Mouse (Mus musculus) heart, adult 2 months (tissue): Measurements from ENCODE around the gene Cog5. TPM values are rescaled to one million over a fixed set of nuclear protein-coding genes. Genes with fewer than 3 reads are reported as not detected.

Experiments used
- DNase-seq, 2 experiments: peaks; one replicate each; pipeline ENCODE4 v3.0.0; 2021
- H3K27ac ChIP-seq: fragments of 200-600 bp; 2 replicates; pipeline ENCODE4 v1.8.1; 2022
- H3K27me3 ChIP-seq: fragments of 200-500 bp; 2 replicates; pipeline ENCODE4 v1.6.1; 2012; ENCODE audit warnings: mild to moderate bottlenecking, low read length, inconsistent platforms, mixed read lengths; ENCODE audit not compliant: control insufficient read depth, insufficient read depth
- H3K36me3 ChIP-seq: fragments of 200-500 bp; 2 replicates; pipeline ENCODE4 v1.6.1; 2012; ENCODE audit warnings: low read length, inconsistent platforms; ENCODE audit not compliant: control insufficient read depth, insufficient read depth
- H3K4me1 ChIP-seq: fragments of 200-500 bp; 2 replicates; pipeline ENCODE4 v1.6.1; 2011; ENCODE audit warnings: low read length; ENCODE audit not compliant: control insufficient read depth, insufficient read depth
- H3K4me3 ChIP-seq: fragments of 200-600 bp; 2 replicates; pipeline ENCODE4 v1.8.1; 2022
- H3K79me2 ChIP-seq: fragments of 200-500 bp; replicated peaks from 2 replicates; pipeline ENCODE4 v1.6.1; 2012; ENCODE audit warnings: mild to moderate bottlenecking, inconsistent platforms, low read length, moderate library complexity, mixed read lengths; ENCODE audit not compliant: control insufficient read depth, insufficient read depth
- H3K9ac ChIP-seq: fragments of 200-500 bp; 2 replicates; pipeline ENCODE4 v1.6.1; 2012; ENCODE audit warnings: low read depth, mild to moderate bottlenecking, control low read depth, inconsistent platforms, low read length, mixed read lengths
- CTCF ChIP-seq: fragments of 200-600 bp; IDR thresholded peaks from 2 replicates; pipeline ENCODE4 v1.8.1; 2022; ENCODE audit warnings: antibody characterized with exemption, mild to moderate bottlenecking, moderate library complexity
- EP300 ChIP-seq: fragments of 200-500 bp; IDR thresholded peaks from 2 replicates; pipeline ENCODE4 v1.6.1; 2011; ENCODE audit warnings: low read depth, low read length, control low read depth; ENCODE audit not compliant: insufficient read depth
- POLR2A ChIP-seq: fragments of 200-500 bp; IDR thresholded peaks from 2 replicates; pipeline ENCODE4 v1.6.1; 2011; ENCODE audit warnings: mild to moderate bottlenecking, low read depth, low read length, control low read depth; ENCODE audit not compliant: insufficient read depth
- WGBS: fragments of 180-500 bp; shearing (Covaris S2); methylation state at CpG from one replicate; pipeline ENCODE4 v1.1.7; 2018; 5-methylcytosine and 5-hydroxymethylcytosine counted together
- intact Hi-C: fragments of 180-260 bp; cut with DNase I; formaldehyde crosslinking; loops from one replicate; pipeline ENCODE4 v1.15.1; 2025
- polyA plus RNA-seq: library from polyadenylated mRNA; depleted of rRNA; stranded (reverse); fragments of >200 nt; gene quantifications from 2 replicates; pipeline ENCODE4 v1.2.3, GENCODE M21; 2012
- total RNA-seq, 2 experiments: library from RNA; stranded (reverse); gene quantifications; 2 replicates each; pipeline ENCODE4 v1.2.3; 2021

Gene Cog5
- total and polyA plus RNA-seq, 3 experiments: 24.7 to 58.3 (median 55.8) TPM

- TF ChIP-seq POLR2A: no peak
- no peak for TF ChIP-seq CTCF
- TF ChIP-seq EP300: no peak
- no peaks in the 10 kb centered on the region for H3K27me3 ChIP-seq
- intact Hi-C loops: loop anchor here (10.0 kb wide), 2 partner anchors 268 to 282 kb away; no protein-coding TSS in a partner anchor
- H3K4me3 ChIP-seq: no peak overlapping the region
- no peak for DNase-seq
- H3K27ac ChIP-seq: no peak overlapping the region
- H3K4me1 ChIP-seq: peaks cover 2% of the 10 kb centered on the region
- no peaks in the 10 kb centered on the region for H3K36me3 ChIP-seq
- H3K79me2 ChIP-seq: no peaks in the 10 kb centered on the region
- no peak overlapping the region for H3K9ac ChIP-seq
- WGBS: 88% methylated on average over 2 of the region's 2 CpGs
These were observed 2.2 kb downstream of the Cog5 start for GRCm38 (mm10) chr12:31656841-31657240.

- intact Hi-C loops: no loop called here
- no peaks in the 10 kb centered on the region for H3K4me1 ChIP-seq
- H3K79me2 ChIP-seq: no peaks in the 10 kb centered on the region
- TF ChIP-seq CTCF: no peak
- no peak for TF ChIP-seq POLR2A
- no peak for TF ChIP-seq EP300
- no peaks in the 10 kb centered on the region for H3K27me3 ChIP-seq
- no peaks in the 10 kb centered on the region for H3K36me3 ChIP-seq
- WGBS: 74% methylated on average over 6 of the region's 6 CpGs
- no peak overlapping the region for H3K9ac ChIP-seq
- DNase-seq: no peak
- H3K4me3 ChIP-seq: no peak overlapping the region
- H3K27ac ChIP-seq: no peak overlapping the region
These were observed 11.3 kb downstream of the Cog5 start for GRCm38 (mm10) chr12:31665999-31666398.

- H3K79me2 ChIP-seq: no peaks in the 10 kb centered on the region
- H3K27ac ChIP-seq: no peak overlapping the region
- no peaks in the 10 kb centered on the region for H3K36me3 ChIP-seq
- WGBS: 70% methylated on average over 3 of the region's 3 CpGs
- H3K27me3 ChIP-seq: no peaks in the 10 kb centered on the region
- H3K4me1 ChIP-seq: no peaks in the 10 kb centered on the region
- H3K9ac ChIP-seq: no peak overlapping the region
- H3K4me3 ChIP-seq: no peak overlapping the region
- intact Hi-C loops: no loop called here
- DNase-seq: no peak
- TF ChIP-seq CTCF (no peak), EP300 (no peak), POLR2A (no peak)
These were observed 12.5 kb downstream of the Cog5 start for GRCm38 (mm10) chr12:31667187-31667586.

GRCm38 (mm10) chr12:31686679-31687078, 32.0 kb downstream of the Cog5 start:
- DNase-seq: no peak
- WGBS: 98% methylated on average over 3 of the region's 3 CpGs
- no peaks in the 10 kb centered on the region for H3K79me2 ChIP-seq
- H3K4me1 ChIP-seq: no peaks in the 10 kb centered on the region
- H3K4me3 ChIP-seq: no peak overlapping the region
- intact Hi-C loops: no loop called here
- no peaks in the 10 kb centered on the region for H3K27me3 ChIP-seq
- H3K9ac ChIP-seq: no peak overlapping the region
- H3K27ac ChIP-seq: no peak overlapping the region
- TF ChIP-seq POLR2A (no peak), EP300 (no peak), CTCF (no peak)
- peaks cover 7% of the 10 kb centered on the region for H3K36me3 ChIP-seq

- no peak overlapping the region for H3K27ac ChIP-seq
- DNase-seq: no peak
- H3K4me1 ChIP-seq: no peaks in the 10 kb centered on the region
- no peak overlapping the region for H3K9ac ChIP-seq
- intact Hi-C loops: no loop called here
- H3K79me2 ChIP-seq: no peaks in the 10 kb centered on the region
- 86% methylated on average over 1 of the region's 1 CpGs for WGBS
- no peaks in the 10 kb centered on the region; the same call in 1 of the 2 replicates for H3K36me3 ChIP-seq
- TF ChIP-seq EP300: no peak
- no peak for TF ChIP-seq POLR2A
- no peak for TF ChIP-seq CTCF
- H3K4me3 ChIP-seq: no peak overlapping the region
- no peaks in the 10 kb centered on the region for H3K27me3 ChIP-seq
These were observed 38.6 kb downstream of the Cog5 start for GRCm38 (mm10) chr12:31693278-31693677.

- intact Hi-C loops: no loop called here
- 79% methylated on average over 5 of the region's 5 CpGs for WGBS
- Histone ChIP-seq H3K4me3 (no peak overlapping the region), H3K79me2 (no peaks in the 10 kb centered on the region), H3K27me3 (no peaks in the 10 kb centered on the region), H3K4me1 (peaks cover 2% of the 10 kb centered on the region; the same call in 1 of the 2 replicates), H3K9ac (no peak overlapping the region), H3K36me3 (peaks cover 2% of the 10 kb centered on the region), H3K27ac (peak overlapping the region; percentile 32)
- TF ChIP-seq EP300: no peak
- no peak for TF ChIP-seq POLR2A
- TF ChIP-seq CTCF: no peak
- no peak for DNase-seq
These were observed 46.1 kb downstream of the Cog5 start for GRCm38 (mm10) chr12:31700623-31701347.
